Mouse (Mus musculus): ENCODE data around the gene Pbp2. TPM values are rescaled to one million over a fixed set of nuclear protein-coding genes. Genes with fewer than 3 reads are reported as not detected.
A peak's percentile ranks its signal among the peaks of the same experiment; 100 is the strongest.

Gene Pbp2
- polyA plus RNA-seq, 1 experiment from 2014 or later: 3.5 TPM

GRCm38 (mm10) chr6:135336376-135336775 lies 26.2 kb upstream of the Pbp2 start:
- Histone ChIP-seq H3K4me1 (replicated peaks; ENCODE audit: control insufficient read depth, insufficient read depth) (peaks cover 3% of the 10 kb centered on the region; the same call in 1 of the 2 replicates), H3K27ac (replicated peaks) (no peak overlapping the region), H3K9me3 (ENCODE audit: control insufficient read depth, low read length) (no peaks in the 10 kb centered on the region), H3K9ac (ENCODE audit: low read length) (no peak overlapping the region), H3K4me2 (replicated peaks; ENCODE audit: low read depth) (no peak overlapping the region), H3K27me3 (ENCODE audit: control insufficient read depth, insufficient read depth, low read length) (no peaks in the 10 kb centered on the region), H3K36me3 (ENCODE audit: control insufficient read depth, insufficient read depth, low read length) (no peaks in the 10 kb centered on the region), H3K4me3 (ENCODE audit: low read depth, low read length) (no peak overlapping the region)
- no peak for TF ChIP-seq EP300 (optimal IDR thresholded peaks at IDR 0.05)
- TF ChIP-seq CTCF (IDR thresholded peaks at IDR 0.05; ENCODE audit: low read depth): no peak
- 79% methylated on average over 8 of the region's 8 CpGs for WGBS
- DNase-seq (ENCODE audit: low spot score): no peak
- no peak for ATAC-seq (ENCODE audit: low FRiP score, low TSS enrichment)

- H3K9me3 ChIP-seq (ENCODE audit: control insufficient read depth, low read length): no peaks in the 10 kb centered on the region
- DNase-seq (ENCODE audit: low spot score) (no peak), ATAC-seq (ENCODE audit: low FRiP score, low TSS enrichment) (peak; percentile 58; the same call in 1 of the 2 replicates)
- H3K4me1 ChIP-seq (replicated peaks; ENCODE audit: control insufficient read depth, insufficient read depth): peaks cover 3% of the 10 kb centered on the region; the same call in 1 of the 2 replicates
- no peaks in the 10 kb centered on the region for H3K36me3 ChIP-seq (ENCODE audit: control insufficient read depth, insufficient read depth, low read length)
- TF ChIP-seq EP300 (optimal IDR thresholded peaks at IDR 0.05) (no peak), CTCF (IDR thresholded peaks at IDR 0.05; ENCODE audit: low read depth) (peak; percentile 25; the same call in 1 of the 2 replicates)
- H3K27me3 ChIP-seq (ENCODE audit: control insufficient read depth, insufficient read depth, low read length): no peaks in the 10 kb centered on the region
- H3K4me2 ChIP-seq (replicated peaks; ENCODE audit: low read depth): no peak overlapping the region
- 46% methylated on average over 5 of the region's 5 CpGs for WGBS
- peak overlapping the region; percentile 80 for H3K27ac ChIP-seq (replicated peaks)
- H3K9ac ChIP-seq (ENCODE audit: low read length): no peak overlapping the region
- H3K4me3 ChIP-seq (ENCODE audit: low read depth, low read length): no peak overlapping the region
Observed at GRCm38 (mm10) chr6:135333994-135334651, 23.9 kb upstream of the Pbp2 start.

- ATAC-seq (ENCODE audit: low FRiP score, low TSS enrichment) (peak; percentile 76), DNase-seq (ENCODE audit: low spot score) (peak; percentile 36)
- H3K4me1 ChIP-seq (replicated peaks; ENCODE audit: control insufficient read depth, insufficient read depth): peaks cover 3% of the 10 kb centered on the region; the same call in 1 of the 2 replicates
- peak overlapping the region; percentile 45 for H3K27ac ChIP-seq (replicated peaks)
- H3K9me3 ChIP-seq (ENCODE audit: control insufficient read depth, low read length): no peaks in the 10 kb centered on the region
- no peaks in the 10 kb centered on the region for H3K27me3 ChIP-seq (ENCODE audit: control insufficient read depth, insufficient read depth, low read length)
- 26% methylated on average over 10 of the region's 10 CpGs for WGBS
- TF ChIP-seq EP300 (optimal IDR thresholded peaks at IDR 0.05) (no peak), CTCF (IDR thresholded peaks at IDR 0.05; ENCODE audit: low read depth) (no peak)
- no peak overlapping the region for H3K9ac ChIP-seq (ENCODE audit: low read length)
- H3K4me3 ChIP-seq (ENCODE audit: low read depth, low read length): no peak overlapping the region
- no peak overlapping the region; the same call in 1 of the 2 replicates for H3K4me2 ChIP-seq (replicated peaks; ENCODE audit: low read depth)
- no peaks in the 10 kb centered on the region for H3K36me3 ChIP-seq (ENCODE audit: control insufficient read depth, insufficient read depth, low read length)
Observed at GRCm38 (mm10) chr6:135332737-135333281, 22.6 kb upstream of the Pbp2 start.

- Histone ChIP-seq H3K27ac (replicated peaks) (peak overlapping the region; percentile 45), H3K4me1 (replicated peaks; ENCODE audit: control insufficient read depth, insufficient read depth) (peaks cover 3% of the 10 kb centered on the region; the same call in 1 of the 2 replicates), H3K36me3 (ENCODE audit: control insufficient read depth, insufficient read depth, low read length) (no peaks in the 10 kb centered on the region), H3K27me3 (ENCODE audit: control insufficient read depth, insufficient read depth, low read length) (no peaks in the 10 kb centered on the region), H3K9ac (ENCODE audit: low read length) (no peak overlapping the region), H3K4me3 (ENCODE audit: low read depth, low read length) (no peak overlapping the region), H3K9me3 (ENCODE audit: control insufficient read depth, low read length) (no peaks in the 10 kb centered on the region), H3K4me2 (replicated peaks; ENCODE audit: low read depth) (no peak overlapping the region)
- ATAC-seq (ENCODE audit: low FRiP score, low TSS enrichment): no peak
- 89% methylated on average over 4 of the region's 4 CpGs for WGBS
- DNase-seq (ENCODE audit: low spot score): no peak
- TF ChIP-seq CTCF (IDR thresholded peaks at IDR 0.05; ENCODE audit: low read depth) (no peak), EP300 (optimal IDR thresholded peaks at IDR 0.05) (no peak)
Observed at GRCm38 (mm10) chr6:135331916-135332315, 21.7 kb upstream of the Pbp2 start.

GRCm38 (mm10) chr6:135326847-135327246 lies 16.6 kb upstream of the Pbp2 start:
- 72% methylated on average over 7 of the region's 7 CpGs for WGBS
- Histone ChIP-seq H3K9me3 (ENCODE audit: control insufficient read depth, low read length) (no peaks in the 10 kb centered on the region), H3K36me3 (ENCODE audit: control insufficient read depth, insufficient read depth, low read length) (no peaks in the 10 kb centered on the region), H3K27ac (replicated peaks) (no peak overlapping the region), H3K4me1 (replicated peaks; ENCODE audit: control insufficient read depth, insufficient read depth) (0 out of 2 replicates have a peak, but pooled peaks cover 2% of the 10 kb centered on the region), H3K9ac (ENCODE audit: low read length) (no peak overlapping the region), H3K27me3 (ENCODE audit: control insufficient read depth, insufficient read depth, low read length) (no peaks in the 10 kb centered on the region), H3K4me2 (replicated peaks; ENCODE audit: low read depth) (no peak overlapping the region), H3K4me3 (ENCODE audit: low read depth, low read length) (no peak overlapping the region)
- ATAC-seq (ENCODE audit: low FRiP score, low TSS enrichment) (peak; percentile 58), DNase-seq (ENCODE audit: low spot score) (peak; percentile 31)
- TF ChIP-seq EP300 (optimal IDR thresholded peaks at IDR 0.05) (no peak), CTCF (IDR thresholded peaks at IDR 0.05; ENCODE audit: low read depth) (no peak)
